Mouse (Mus musculus) midbrain, embryonic 12.5 days (tissue): ENCODE results near the gene Acsm4. TPM values are rescaled to one million over a fixed set of nuclear protein-coding genes. Genes with fewer than 3 reads are reported as not detected.

ENCODE experiments used
- ATAC-seq: fragments of 200-750 bp; cut with Nextera tagmentation; 2 replicates; pipeline ENCODE4 v1.8.0; 2017; ENCODE audit warnings: low read depth, moderate TSS enrichment, moderate library complexity; ENCODE audit not compliant: low FRiP score
- H3K27ac ChIP-seq: fragments of 300-500 bp; sonication (generic); replicated peaks from 2 replicates; pipeline ENCODE4 v1.5.1; 2016; ENCODE audit warnings: mild to moderate bottlenecking
- H3K27me3 ChIP-seq: fragments of 300-500 bp; sonication (generic); 2 replicates; pipeline ENCODE4 v1.6.1; 2016; ENCODE audit warnings: mild to moderate bottlenecking
- H3K36me3 ChIP-seq: fragments of 300-500 bp; sonication (generic); 2 replicates; pipeline ENCODE4 v1.6.1; 2016
- H3K4me1 ChIP-seq: fragments of 300-500 bp; sonication (generic); 2 replicates; pipeline ENCODE4 v1.6.1; 2016
- H3K4me2 ChIP-seq: fragments of 300-500 bp; sonication (generic); replicated peaks from 2 replicates; pipeline ENCODE4 v1.6.1; 2016; ENCODE audit warnings: mild to moderate bottlenecking, moderate library complexity
- H3K4me3 ChIP-seq: fragments of 300-500 bp; sonication (generic); 2 replicates; pipeline ENCODE4 v1.5.1; 2016; ENCODE audit warnings: mild to moderate bottlenecking
- H3K9ac ChIP-seq: fragments of 300-500 bp; sonication (generic); replicated peaks from 2 replicates; pipeline ENCODE4 v1.6.1; 2016; ENCODE audit warnings: mild to moderate bottlenecking, moderate library complexity
- H3K9me3 ChIP-seq: fragments of 300-500 bp; sonication (generic); 2 replicates; pipeline ENCODE4 v1.6.1; 2016; ENCODE audit warnings: mild to moderate bottlenecking
- WGBS: fragments of 180-500 bp; shearing (Covaris S2); methylation state at CpG from one replicate; pipeline ENCODE4 v1.1.7; 2016; 5-methylcytosine and 5-hydroxymethylcytosine counted together
- polyA plus RNA-seq: library from polyadenylated mRNA; unstranded; fragments of >200 nt; fragmentation: Nextera tagmentation; extraction: Ambion mirVana; gene quantifications from 2 replicates; pipeline ENCODE4 v1.2.1, GENCODE M21; 2016

Acsm4 gene
- polyA plus RNA-seq, result not detected in 2 replicates

DNA sequence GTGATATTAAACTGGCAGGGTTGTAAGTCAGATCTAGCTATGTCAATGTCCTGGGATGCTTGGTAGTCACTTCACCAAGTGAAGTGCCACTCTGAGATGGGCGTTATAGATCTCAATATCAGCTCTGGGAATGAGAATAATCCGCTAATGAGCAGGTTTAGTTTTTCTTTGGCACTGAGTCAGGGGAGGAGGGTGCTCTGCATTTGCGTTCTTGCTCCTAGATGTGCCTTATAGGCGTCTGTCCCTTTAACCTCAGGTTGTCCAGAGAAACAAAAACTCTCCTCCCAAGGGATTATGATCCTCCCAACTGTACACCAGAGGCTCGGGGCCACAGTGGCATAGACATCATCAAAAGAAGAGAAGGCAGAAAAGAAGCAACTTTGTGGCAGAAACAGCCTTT lies at the start of gene Acsm4:
Gene Acsm4, plus strand, starts transcription at position 301 of the 400 bp plus-strand sequence.
- H3K4me2 ChIP-seq, result no peak within 1 kb of the TSS
- no peaks in the 10 kb centered on the region for H3K9me3 ChIP-seq
- H3K36me3 ChIP-seq, result no peaks in the 10 kb centered on the region
- no peaks in the 10 kb centered on the region for H3K4me1 ChIP-seq
- no peaks in the 10 kb centered on the region for H3K27me3 ChIP-seq
- no peak within 1 kb of the TSS for H3K27ac ChIP-seq
- 82% methylated on average over 5 of the region's 5 CpGs for WGBS
- H3K4me3 ChIP-seq, result no peak within 1 kb of the TSS
- no peak within 1 kb of the TSS for H3K9ac ChIP-seq
- no peak for ATAC-seq

DNA sequence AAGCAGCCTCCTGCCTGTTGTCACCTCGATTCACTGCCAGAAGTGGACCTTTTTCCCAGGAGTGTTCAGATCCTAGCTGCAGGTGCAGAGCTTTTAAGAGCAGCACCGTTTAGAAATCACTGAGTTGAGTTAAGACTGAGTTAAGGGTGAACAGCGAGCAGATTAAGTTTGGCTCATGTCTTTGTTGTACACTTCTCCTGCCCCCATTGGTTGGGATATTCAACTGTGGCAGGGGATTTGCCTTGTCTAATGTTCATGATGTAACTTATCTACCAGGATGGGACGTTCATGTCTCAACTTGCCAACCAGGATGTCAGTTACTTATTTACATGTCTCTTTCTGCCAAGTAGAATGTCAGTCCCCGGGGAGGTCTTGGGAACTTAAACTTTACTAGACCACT lies 47.5 kb upstream of the Acsm4 start:
- Histone ChIP-seq H3K27me3 (no peaks in the 10 kb centered on the region), H3K4me1 (no peaks in the 10 kb centered on the region), H3K36me3 (no peaks in the 10 kb centered on the region), H3K27ac (no peak overlapping the region), H3K9ac (no peak overlapping the region), H3K9me3 (no peaks in the 10 kb centered on the region), H3K4me3 (no peak overlapping the region), H3K4me2 (no peak overlapping the region)
- 78% methylated on average over 5 of the region's 5 CpGs for WGBS
- ATAC-seq, result no peak

- 86% methylated on average over 3 of the region's 3 CpGs for WGBS
These were observed 21.9 kb upstream of the Acsm4 start for GRCm38 (mm10) chr7:119667893-119668292.

GRCm38 (mm10) chr7:119670395-119670794 lies 19.4 kb upstream of the Acsm4 start:
- Histone ChIP-seq H3K9me3 (no peaks in the 10 kb centered on the region), H3K9ac (no peak overlapping the region), H3K36me3 (no peaks in the 10 kb centered on the region), H3K27ac (no peak overlapping the region), H3K4me3 (no peak overlapping the region), H3K4me1 (no peaks in the 10 kb centered on the region), H3K27me3 (no peaks in the 10 kb centered on the region), H3K4me2 (no peak overlapping the region)
- no peak for ATAC-seq
- WGBS, result 80% methylated on average over 5 of the region's 5 CpGs

More at GRCm38 (mm10) chr7:119667893-119668292, 21.9 kb upstream of the Acsm4 start:
- Histone ChIP-seq H3K9ac (no peak overlapping the region), H3K4me2 (no peak overlapping the region), H3K27ac (no peak overlapping the region), H3K36me3 (no peaks in the 10 kb centered on the region), H3K27me3 (no peaks in the 10 kb centered on the region), H3K9me3 (no peaks in the 10 kb centered on the region), H3K4me3 (no peak overlapping the region), H3K4me1 (no peaks in the 10 kb centered on the region)
- no peak for ATAC-seq

- Histone ChIP-seq H3K4me2 (no peak overlapping the region), H3K4me1 (no peaks in the 10 kb centered on the region), H3K4me3 (no peak overlapping the region), H3K9me3 (no peaks in the 10 kb centered on the region), H3K9ac (no peak overlapping the region), H3K27ac (no peak overlapping the region), H3K27me3 (no peaks in the 10 kb centered on the region), H3K36me3 (no peaks in the 10 kb centered on the region)
- ATAC-seq, result no peak
- WGBS, result 50% methylated on average over 6 of the region's 6 CpGs
These were observed 18.9 kb upstream of the Acsm4 start for GRCm38 (mm10) chr7:119670925-119671324.

DNA sequence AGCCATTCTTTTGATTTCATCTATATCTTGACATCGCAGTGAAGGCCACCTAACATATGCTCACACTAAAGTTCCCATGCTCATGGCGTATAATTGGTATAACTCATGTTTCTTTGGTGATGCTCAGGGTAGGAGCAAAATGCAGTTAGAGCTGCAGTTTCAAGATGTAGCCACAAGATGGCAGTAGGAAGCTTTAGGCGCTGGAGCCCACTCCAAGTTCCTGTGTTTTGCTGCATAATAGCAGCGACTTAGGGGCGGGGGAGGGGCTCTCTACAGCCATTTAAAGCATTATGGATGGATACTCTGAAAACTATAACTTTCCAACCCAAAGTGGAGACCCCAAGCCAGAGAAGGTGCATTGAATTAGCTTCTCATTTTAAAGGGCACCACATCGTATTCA lies 16.4 kb upstream of the Acsm4 start:
- 20% methylated on average over 6 of the region's 6 CpGs for WGBS
- H3K9ac ChIP-seq, result no peak overlapping the region
- H3K4me2 ChIP-seq, result no peak overlapping the region
- H3K9me3 ChIP-seq, result no peaks in the 10 kb centered on the region
- ATAC-seq, result peak; percentile 60; the same call in 1 of the 2 replicates
- H3K27ac ChIP-seq, result no peak overlapping the region
- no peaks in the 10 kb centered on the region for H3K36me3 ChIP-seq
- H3K4me1 ChIP-seq, result no peaks in the 10 kb centered on the region
- no peaks in the 10 kb centered on the region for H3K27me3 ChIP-seq
- no peak overlapping the region for H3K4me3 ChIP-seq

GRCm38 (mm10) chr7:119680107-119680506 lies 9.7 kb upstream of the Acsm4 start:
- no peak overlapping the region for H3K4me3 ChIP-seq
- H3K27ac ChIP-seq, result no peak overlapping the region
- ATAC-seq, result no peak
- H3K27me3 ChIP-seq, result no peaks in the 10 kb centered on the region
- H3K36me3 ChIP-seq, result no peaks in the 10 kb centered on the region
- H3K4me2 ChIP-seq, result no peak overlapping the region
- H3K4me1 ChIP-seq, result no peaks in the 10 kb centered on the region
- WGBS, result 71% methylated on average over 8 of the region's 8 CpGs
- H3K9me3 ChIP-seq, result no peaks in the 10 kb centered on the region
- no peak overlapping the region for H3K9ac ChIP-seq

DNA sequence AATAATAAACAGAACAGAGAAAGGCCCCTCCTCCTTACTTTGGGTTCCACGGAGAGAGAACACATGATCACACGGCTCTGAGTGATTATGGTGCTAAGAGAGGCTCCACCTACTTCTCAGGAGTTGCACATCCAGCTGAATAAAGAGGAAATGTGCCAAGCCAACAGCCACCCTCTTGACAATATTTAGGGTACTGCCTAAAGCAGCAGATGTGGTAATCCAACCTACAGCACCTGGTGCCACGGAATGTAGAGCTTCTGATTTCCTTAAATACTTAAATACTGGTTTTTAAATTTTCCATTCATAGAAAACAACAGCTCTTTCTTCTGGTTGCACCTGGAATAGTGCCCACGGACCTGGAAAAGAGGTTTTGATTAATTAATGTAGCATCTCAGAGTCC lies 7.1 kb upstream of the Acsm4 start:
- no peak overlapping the region for H3K4me2 ChIP-seq
- 78% methylated on average over 4 of the region's 4 CpGs for WGBS
- no peak for ATAC-seq

GRCm38 (mm10) chr7:119692302-119692701 lies 2.5 kb downstream of the Acsm4 start:
- WGBS, result 87% methylated on average over 4 of the region's 4 CpGs
- no peaks in the 10 kb centered on the region for H3K4me1 ChIP-seq
- no peak overlapping the region for H3K4me2 ChIP-seq
- H3K9me3 ChIP-seq, result no peaks in the 10 kb centered on the region
- no peaks in the 10 kb centered on the region for H3K27me3 ChIP-seq
- no peak overlapping the region for H3K4me3 ChIP-seq
- ATAC-seq, result no peak
- H3K36me3 ChIP-seq, result no peaks in the 10 kb centered on the region
- H3K9ac ChIP-seq, result no peak overlapping the region
- H3K27ac ChIP-seq, result no peak overlapping the region

More for the DNA sequence above, 7.1 kb upstream of the Acsm4 start:
- Histone ChIP-seq H3K4me1 (no peaks in the 10 kb centered on the region), H3K4me3 (no peak overlapping the region), H3K27ac (no peak overlapping the region), H3K9me3 (no peaks in the 10 kb centered on the region), H3K27me3 (no peaks in the 10 kb centered on the region), H3K9ac (no peak overlapping the region), H3K36me3 (no peaks in the 10 kb centered on the region)

GRCm38 (mm10) chr7:119694926-119695325 lies 5.1 kb downstream of the Acsm4 start:
- H3K27ac ChIP-seq, result no peak overlapping the region
- H3K4me2 ChIP-seq, result no peak overlapping the region
- H3K36me3 ChIP-seq, result no peaks in the 10 kb centered on the region
- H3K9me3 ChIP-seq, result no peaks in the 10 kb centered on the region
- no peak for ATAC-seq
- H3K27me3 ChIP-seq, result no peaks in the 10 kb centered on the region
- H3K9ac ChIP-seq, result no peak overlapping the region
- no peak overlapping the region for H3K4me3 ChIP-seq
- 88% methylated on average over 1 of the region's 1 CpGs for WGBS
- no peaks in the 10 kb centered on the region for H3K4me1 ChIP-seq

- peaks cover 40% of the 10 kb centered on the region for H3K36me3 ChIP-seq
- no peaks in the 10 kb centered on the region for H3K9me3 ChIP-seq
- no peak for ATAC-seq
- H3K27ac ChIP-seq, result no peak overlapping the region
- no peak overlapping the region for H3K4me2 ChIP-seq
- no peaks in the 10 kb centered on the region for H3K27me3 ChIP-seq
- H3K4me3 ChIP-seq, result no peak overlapping the region
- no peak overlapping the region for H3K9ac ChIP-seq
- 95% methylated on average over 7 of the region's 7 CpGs for WGBS
- H3K4me1 ChIP-seq, result no peaks in the 10 kb centered on the region
These were observed 24.3 kb downstream of the Acsm4 start for GRCm38 (mm10) chr7:119714111-119714510.

DNA sequence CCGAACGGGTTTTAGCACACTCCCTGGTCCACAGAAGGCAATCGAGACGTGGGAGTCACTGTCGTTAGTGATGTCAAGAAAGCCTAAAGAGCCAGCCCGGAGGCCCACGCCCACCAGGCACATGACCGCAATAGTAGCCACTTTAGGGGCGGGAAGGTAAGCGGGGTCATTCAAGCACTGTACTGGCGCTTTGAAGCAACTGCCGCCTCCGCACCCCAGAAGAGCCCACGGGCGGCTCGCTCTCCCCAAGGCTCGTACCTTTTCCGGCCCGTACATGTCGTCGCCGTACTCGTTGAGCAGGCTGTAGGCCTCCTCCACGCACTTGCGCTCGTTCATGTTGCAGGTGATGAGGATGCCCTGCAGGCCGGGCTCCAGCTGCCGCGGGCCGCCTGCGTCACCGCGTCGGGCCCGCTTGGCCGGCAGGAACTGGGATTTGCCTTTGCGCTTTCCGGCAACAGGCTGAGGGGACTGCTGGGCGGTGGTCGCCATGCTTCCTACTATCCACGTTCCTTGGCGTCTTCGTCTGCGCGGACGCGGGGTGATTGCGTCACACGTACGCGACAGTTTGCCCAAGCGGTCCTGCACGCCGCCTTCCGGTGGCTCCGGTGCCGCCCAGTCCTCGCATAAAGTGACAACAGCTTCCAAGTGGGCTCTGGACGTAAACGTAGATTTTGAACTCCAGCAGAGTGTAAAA lies 30.6 kb downstream of the Acsm4 start, which contains the start of gene Thumpd1:
Gene Thumpd1, minus strand, starts transcription at position 546 of the 694 bp plus-strand sequence.
- peak; percentile 96 for ATAC-seq
- Histone ChIP-seq H3K36me3 (peaks cover 36% of the 10 kb centered on the region), H3K9ac (peak within 1 kb of the TSS; percentile 86), H3K27me3 (no peaks in the 10 kb centered on the region; the same call in 1 of the 2 replicates), H3K4me3 (peak within 1 kb of the TSS; percentile 94), H3K9me3 (no peaks in the 10 kb centered on the region), H3K27ac (peak within 1 kb of the TSS; percentile 46; the same call in 1 of the 2 replicates), H3K4me1 (peaks cover 6% of the 10 kb centered on the region), H3K4me2 (peak within 1 kb of the TSS; percentile 80)
- WGBS, result under 1% methylated on average over 59 of the region's 60 CpGs
